Comparison of ENCODE assay signal across 9 mouse cellular contexts in genomic region chr11:102190848-102191247, GRCm38 (mm10). TPM values are rescaled to one million over a fixed set of nuclear protein-coding genes. Genes with fewer than 3 reads are reported as not detected.
DNase-seq lines count a peak whose midpoint lies in the region; ATAC-seq and TF ChIP-seq lines count a peak whose summit lies in the region.
"Had no signal": no experiment of that assay in that cellular context is flagged by ENCODE, and none has a peak within 500 bp of the region (broad histone marks: within the 10 kb centered on the region; RNA-seq: fewer than 3 reads in every experiment).

No protein-coding gene starts in this region.

- ATAC-seq in heart, embryonic 13.5 days (ENCODE audit: extremely low read depth, insufficient number of reproducible peaks, low FRiP score, low TSS enrichment), result no peak
- no peak for ATAC-seq in hindbrain, postnatal 0 days
- ATAC-seq in midbrain, embryonic 13.5 days, result no peak

- DNase-seq in heart, adult 9 months (ENCODE audit: low spot score in 2 of 2), result no peak
- peak; percentile 45 for DNase-seq in adipocyte (ENCODE audit: low spot score)
- no peak for DNase-seq in hindbrain, postnatal 0 days (ENCODE audit: low spot score)
- DNase-seq in right cerebral cortex, adult 18-20 months, result no peak
- no peak for DNase-seq in layer of hippocampus, adult 9-11 months
- DNase-seq in spleen, postnatal 4 days (ENCODE audit: low spot score in 2 of 2), result no peak
- DNase-seq: lung, postnatal 4 days had no signal

- no peaks in the 10 kb centered on the region for H3K27me3 ChIP-seq in heart, embryonic 13.5 days (replicated peaks)
- H3K27me3 ChIP-seq in hindbrain, postnatal 0 days (ENCODE audit: insufficient read depth, low read length), result no peaks in the 10 kb centered on the region
- no peaks in the 10 kb centered on the region for H3K27me3 ChIP-seq in midbrain, embryonic 13.5 days

- TF ChIP-seq CTCF in hindbrain, postnatal 0 days (IDR thresholded peaks at IDR 0.05; ENCODE audit: low read depth), result no peak

- WGBS in heart, embryonic 13.5 days, result 49% methylated on average over 4 of the region's 4 CpGs
- 62% methylated on average over 4 of the region's 4 CpGs for WGBS in hindbrain, postnatal 0 days
- WGBS in midbrain, embryonic 13.5 days, result 43% methylated on average over 4 of the region's 4 CpGs

- H3K9me3 ChIP-seq in heart, embryonic 13.5 days, result no peaks in the 10 kb centered on the region
- no peaks in the 10 kb centered on the region for H3K9me3 ChIP-seq in hindbrain, postnatal 0 days (ENCODE audit: low read length)
- no peaks in the 10 kb centered on the region for H3K9me3 ChIP-seq in midbrain, embryonic 13.5 days

- H3K4me1 ChIP-seq in heart, embryonic 13.5 days, result peaks cover 24% of the 10 kb centered on the region
- peaks cover 4% of the 10 kb centered on the region; the same call in 1 of the 2 replicates for H3K4me1 ChIP-seq in hindbrain, postnatal 0 days (ENCODE audit: insufficient read depth, low read length)
- peaks cover 21% of the 10 kb centered on the region for H3K4me1 ChIP-seq in midbrain, embryonic 13.5 days (replicated peaks)

- H3K4me3 ChIP-seq in heart, embryonic 13.5 days, result peak overlapping the region; percentile 74
- H3K4me3 ChIP-seq in hindbrain, postnatal 0 days (ENCODE audit: low read length), result no peak overlapping the region
- peak overlapping the region; percentile 59 for H3K4me3 ChIP-seq in midbrain, embryonic 13.5 days (replicated peaks)

- H3K36me3 ChIP-seq in heart, embryonic 13.5 days, result peaks cover 39% of the 10 kb centered on the region
- H3K36me3 ChIP-seq in hindbrain, postnatal 0 days (ENCODE audit: insufficient read depth, low read length), result peaks cover 20% of the 10 kb centered on the region
- H3K36me3 ChIP-seq in midbrain, embryonic 13.5 days, result peaks cover 38% of the 10 kb centered on the region

- no peak overlapping the region for H3K27ac ChIP-seq in heart, embryonic 13.5 days (replicated peaks)
- H3K27ac ChIP-seq in hindbrain, postnatal 0 days, result no peak overlapping the region
- no peak overlapping the region for H3K27ac ChIP-seq in midbrain, embryonic 13.5 days

- H3K4me2 ChIP-seq in heart, embryonic 13.5 days, result peak overlapping the region; percentile 74
- H3K4me2 ChIP-seq in hindbrain, postnatal 0 days (ENCODE audit: low read depth, low read length), result peak overlapping the region; percentile 84
- H3K4me2 ChIP-seq in midbrain, embryonic 13.5 days (replicated peaks), result peak overlapping the region; percentile 66

- peak overlapping the region; percentile 86 for H3K9ac ChIP-seq in heart, embryonic 13.5 days
- no peak overlapping the region for H3K9ac ChIP-seq in hindbrain, postnatal 0 days (replicated peaks; ENCODE audit: low read length)
- peak overlapping the region; percentile 67 for H3K9ac ChIP-seq in midbrain, embryonic 13.5 days (replicated peaks)

RNA-seq across cellular contexts. Expression of gene G6pc3, which starts 1.4 kb away (rescaled TPM):
- 25.6 and 29.3 TPM in 2 replicates for polyA plus RNA-seq in heart, embryonic 13.5 days (2015; fragmentation: Nextera tagmentation; extraction: Ambion mirVana)
- 67.5 and 70.1 TPM in 2 replicates for total RNA-seq in hindbrain, postnatal 0 days (2014; rRNA removed)
- polyA plus RNA-seq in hindbrain, postnatal 0 days (2015; fragmentation: Nextera tagmentation; extraction: Ambion mirVana), result 43.8 and 46.2 TPM in 2 replicates
- polyA plus RNA-seq in midbrain, embryonic 13.5 days (2015; fragmentation: Nextera tagmentation; extraction: Ambion mirVana), result 31.4 and 32.9 TPM in 2 replicates

RNA-seq across cellular contexts. Expression of gene Lsm12, which starts 5.8 kb away (rescaled TPM):
- 80.7 and 97.0 TPM in 2 replicates for polyA plus RNA-seq in heart, embryonic 13.5 days (2015; fragmentation: Nextera tagmentation; extraction: Ambion mirVana)
- total RNA-seq in hindbrain, postnatal 0 days (2014; rRNA removed), result 65.7 and 167 TPM in 2 replicates
- polyA plus RNA-seq in hindbrain, postnatal 0 days (2015; fragmentation: Nextera tagmentation; extraction: Ambion mirVana), result 147 and 153 TPM in 2 replicates
- 141 and 156 TPM in 2 replicates for polyA plus RNA-seq in midbrain, embryonic 13.5 days (2015; fragmentation: Nextera tagmentation; extraction: Ambion mirVana)

RNA-seq across cellular contexts. Expression of gene Tmem101, which starts 34.6 kb away (rescaled TPM):
- 32.4 and 38.4 TPM in 2 replicates for polyA plus RNA-seq in heart, embryonic 13.5 days (2015; fragmentation: Nextera tagmentation; extraction: Ambion mirVana)
- 37.4 and 45.4 TPM in 2 replicates for total RNA-seq in hindbrain, postnatal 0 days (2014; rRNA removed)
- polyA plus RNA-seq in hindbrain, postnatal 0 days (2015; fragmentation: Nextera tagmentation; extraction: Ambion mirVana), result 40.6 and 42.5 TPM in 2 replicates
- polyA plus RNA-seq in midbrain, embryonic 13.5 days (2015; fragmentation: Nextera tagmentation; extraction: Ambion mirVana), result 40.5 and 42.5 TPM in 2 replicates

RNA-seq across cellular contexts. Expression of gene Hdac5, which starts 39.1 kb away (rescaled TPM):
- polyA plus RNA-seq in heart, embryonic 13.5 days (2015; fragmentation: Nextera tagmentation; extraction: Ambion mirVana), result 82.9 and 89.4 TPM in 2 replicates
- 212 and 350 TPM in 2 replicates for total RNA-seq in hindbrain, postnatal 0 days (2014; rRNA removed)
- polyA plus RNA-seq in hindbrain, postnatal 0 days (2015; fragmentation: Nextera tagmentation; extraction: Ambion mirVana), result 61.2 and 61.9 TPM in 2 replicates
- 80.5 and 106 TPM in 2 replicates for polyA plus RNA-seq in midbrain, embryonic 13.5 days (2015; fragmentation: Nextera tagmentation; extraction: Ambion mirVana)

RNA-seq across cellular contexts. Expression of gene Nags, which starts 45.5 kb away (rescaled TPM):
- polyA plus RNA-seq in heart, embryonic 13.5 days (2015; fragmentation: Nextera tagmentation; extraction: Ambion mirVana), result 0.33 TPM in 1 of 2 replicates, not detected in the other
- not detected in 2 replicates for total RNA-seq in hindbrain, postnatal 0 days (2014; rRNA removed)
- polyA plus RNA-seq in hindbrain, postnatal 0 days (2015; fragmentation: Nextera tagmentation; extraction: Ambion mirVana), result 0.09 and 0.14 TPM in 2 replicates
- polyA plus RNA-seq in midbrain, embryonic 13.5 days (2015; fragmentation: Nextera tagmentation; extraction: Ambion mirVana), result 0.09 TPM in 1 of 2 replicates, not detected in the other
